Mouse (Mus musculus) embryonic facial prominence, embryonic 11.5 days (tissue): ENCODE data around the gene Pabpn1. TPM values are rescaled to one million over a fixed set of nuclear protein-coding genes. Genes with fewer than 3 reads are reported as not detected.

ENCODE experiments used
- ATAC-seq: fragments of 200-750 bp; cut with Nextera tagmentation; replicated peaks from 2 replicates; pipeline ENCODE4 v1.8.0; 2017; ENCODE audit warnings: low read depth; ENCODE audit not compliant: insufficient number of reproducible peaks, low FRiP score, low TSS enrichment
- DNase-seq: peaks from one replicate; pipeline ENCODE4 v3.0.0-alpha.2; 2015; ENCODE audit warnings: low spot score
- H3K27ac ChIP-seq: fragments of 300-500 bp; sonication (generic); replicated peaks from 2 replicates; pipeline ENCODE4 v1.5.1; 2014; ENCODE audit warnings: mild to moderate bottlenecking, low read depth, low read length, control low read depth
- H3K27me3 ChIP-seq: fragments of 300-500 bp; sonication (generic); 2 replicates; pipeline ENCODE4 v1.6.1; 2014; ENCODE audit warnings: mild to moderate bottlenecking, low read length, moderate library complexity, mixed read lengths; ENCODE audit not compliant: control insufficient read depth, insufficient read depth
- H3K36me3 ChIP-seq: fragments of 300-500 bp; sonication (generic); replicated peaks from 2 replicates; pipeline ENCODE4 v1.6.1; 2014; ENCODE audit warnings: low read depth, mild to moderate bottlenecking, low read length, moderate library complexity, mixed read lengths; ENCODE audit not compliant: control insufficient read depth, insufficient read depth
- H3K4me1 ChIP-seq: fragments of 300-500 bp; sonication (generic); 2 replicates; pipeline ENCODE4 v1.6.1; 2014; ENCODE audit warnings: low read length, mixed read lengths; ENCODE audit not compliant: control insufficient read depth, insufficient read depth
- H3K4me2 ChIP-seq: fragments of 300-500 bp; sonication (generic); 2 replicates; pipeline ENCODE4 v1.6.1; 2014; ENCODE audit warnings: low read depth, mild to moderate bottlenecking, control low read depth, low read length, moderate library complexity
- H3K4me3 ChIP-seq: fragments of 300-500 bp; sonication (generic); 2 replicates; pipeline ENCODE4 v1.5.1; 2014; ENCODE audit warnings: low read depth, low read length, control low read depth
- H3K9ac ChIP-seq: fragments of 300-500 bp; sonication (generic); replicated peaks from 2 replicates; pipeline ENCODE4 v1.6.1; 2014; ENCODE audit warnings: mild to moderate bottlenecking, control low read depth, low read length
- H3K9me3 ChIP-seq: fragments of 300-500 bp; sonication (generic); replicated peaks from 2 replicates; pipeline ENCODE4 v1.6.1; 2016; ENCODE audit warnings: mild to moderate bottlenecking, low read length, inconsistent platforms, mixed read lengths; ENCODE audit not compliant: control insufficient read depth
- WGBS: fragments of 180-500 bp; shearing (Covaris S2); extraction: QIAGEN DNeasy Blood & Tissue Kit; methylation state at CpG from one replicate; pipeline ENCODE4 v1.1.7; 2014; 5-methylcytosine and 5-hydroxymethylcytosine counted together
- polyA plus RNA-seq: library from polyadenylated mRNA; unstranded; fragments of >200 nt; fragmentation: Nextera tagmentation; extraction: Ambion mirVana; gene quantifications from 2 replicates; pipeline ENCODE4 v1.2.1, GENCODE M21; 2014

Gene Pabpn1
- polyA plus RNA-seq, 1 experiment from 2014 or later, result 167 TPM

- no peaks in the 10 kb centered on the region for H3K27me3 ChIP-seq
- H3K9ac ChIP-seq, result no peak overlapping the region
- no peaks in the 10 kb centered on the region for H3K4me1 ChIP-seq
- no peak for DNase-seq
- H3K9me3 ChIP-seq, result no peaks in the 10 kb centered on the region
- H3K27ac ChIP-seq, result no peak overlapping the region
- H3K36me3 ChIP-seq, result no peaks in the 10 kb centered on the region
- no peak overlapping the region for H3K4me3 ChIP-seq
- ATAC-seq, result no peak
- 88% methylated on average over 5 of the region's 5 CpGs for WGBS
- no peak overlapping the region for H3K4me2 ChIP-seq
Observed at GRCm38 (mm10) chr14:54865626-54866025, 26.7 kb upstream of the Pabpn1 start.

DNA sequence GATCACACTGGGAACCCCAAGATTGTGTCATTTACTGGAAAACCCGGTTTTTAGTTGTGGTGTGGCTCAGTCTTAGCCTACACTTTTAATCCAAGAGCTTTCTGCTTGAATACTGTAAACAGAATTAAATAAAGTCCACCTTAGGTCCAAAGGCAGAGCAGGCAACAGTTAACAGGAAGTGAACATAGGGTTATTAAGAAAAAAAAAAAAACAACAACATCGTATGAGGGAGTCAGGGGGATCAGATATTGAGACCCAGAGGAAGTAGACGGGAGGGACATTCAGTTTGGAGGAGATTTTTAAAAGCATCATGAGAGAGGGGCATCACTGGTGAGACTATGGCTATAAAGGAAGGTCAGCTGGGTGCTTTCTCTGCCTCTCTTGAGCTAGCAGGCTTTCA lies 26.0 kb upstream of the Pabpn1 start:
- ATAC-seq (no peak), DNase-seq (no peak)
- no peak overlapping the region for H3K9ac ChIP-seq
- no peaks in the 10 kb centered on the region for H3K27me3 ChIP-seq
- no peak overlapping the region for H3K4me3 ChIP-seq
- H3K4me1 ChIP-seq, result no peaks in the 10 kb centered on the region
- H3K9me3 ChIP-seq, result no peaks in the 10 kb centered on the region
- WGBS, result 50% methylated on average over 3 of the region's 3 CpGs
- H3K36me3 ChIP-seq, result no peaks in the 10 kb centered on the region
- H3K4me2 ChIP-seq, result no peak overlapping the region
- no peak overlapping the region for H3K27ac ChIP-seq

DNA sequence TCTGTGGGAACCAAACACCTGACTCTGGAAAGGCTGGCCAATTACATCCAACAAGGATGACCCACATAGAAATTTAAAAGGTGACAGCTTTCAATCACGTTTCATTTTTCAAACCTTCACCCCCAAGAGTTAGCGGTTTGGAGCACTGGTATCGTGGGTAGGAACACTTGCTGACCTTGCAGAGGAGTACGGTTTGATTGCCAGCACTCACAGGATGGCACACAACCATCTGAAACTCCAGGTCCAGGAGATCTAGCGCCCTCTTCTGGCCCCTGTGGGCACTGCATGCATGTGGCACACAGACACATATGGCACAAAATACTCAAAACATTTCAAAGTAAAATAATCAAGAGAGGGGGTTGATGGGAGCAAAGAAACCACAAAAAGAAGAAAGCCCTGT lies 25.4 kb upstream of the Pabpn1 start:
- DNase-seq, result no peak
- no peaks in the 10 kb centered on the region for H3K36me3 ChIP-seq
- no peak overlapping the region for H3K4me3 ChIP-seq
- H3K27ac ChIP-seq, result no peak overlapping the region
- H3K9ac ChIP-seq, result no peak overlapping the region
- 54% methylated on average over 5 of the region's 5 CpGs for whole genome bisulfite sequencing
- no peak overlapping the region for H3K4me2 ChIP-seq
- no peak for ATAC-seq
- no peaks in the 10 kb centered on the region for H3K9me3 ChIP-seq
- no peaks in the 10 kb centered on the region for H3K4me1 ChIP-seq
- H3K27me3 ChIP-seq, result no peaks in the 10 kb centered on the region

GRCm38 (mm10) chr14:54868026-54868425 lies 24.3 kb upstream of the Pabpn1 start:
- no peaks in the 10 kb centered on the region for H3K9me3 ChIP-seq
- DNase-seq, result no peak
- 86% methylated on average over 4 of the region's 4 CpGs for WGBS
- H3K9ac ChIP-seq, result no peak overlapping the region
- H3K4me3 ChIP-seq, result no peak overlapping the region
- H3K4me1 ChIP-seq, result no peaks in the 10 kb centered on the region
- no peaks in the 10 kb centered on the region for H3K36me3 ChIP-seq
- H3K27me3 ChIP-seq, result no peaks in the 10 kb centered on the region
- H3K4me2 ChIP-seq, result no peak overlapping the region
- no peak overlapping the region for H3K27ac ChIP-seq
- ATAC-seq, result no peak

- no peak within 1 kb of the TSS for H3K4me3 ChIP-seq
- no peak for ATAC-seq
- 84% methylated on average over 5 of the region's 5 CpGs for WGBS
- H3K27ac ChIP-seq, result no peak within 1 kb of the TSS
- DNase-seq, result no peak
- no peaks in the 10 kb centered on the region for H3K4me1 ChIP-seq
- no peaks in the 10 kb centered on the region for H3K9me3 ChIP-seq
- no peaks in the 10 kb centered on the region for H3K27me3 ChIP-seq
- no peak within 1 kb of the TSS for H3K9ac ChIP-seq
- no peak within 1 kb of the TSS for H3K4me2 ChIP-seq
- H3K36me3 ChIP-seq, result no peaks in the 10 kb centered on the region
Observed at GRCm38 (mm10) chr14:54870861-54871260, 21.4 kb upstream of the Pabpn1 start, which contains the start of gene Homez. Gene Homez (minus strand): TSS chr14:54870961.

- no peak overlapping the region for H3K27ac ChIP-seq
- 79% methylated on average over 3 of the region's 3 CpGs for WGBS
- no peak for ATAC-seq
- H3K9ac ChIP-seq, result no peak overlapping the region
- H3K4me2 ChIP-seq, result no peak overlapping the region; the same call in 1 of the 2 replicates
- H3K27me3 ChIP-seq, result peaks cover 8% of the 10 kb centered on the region
- no peaks in the 10 kb centered on the region for H3K36me3 ChIP-seq
- no peak overlapping the region for H3K4me3 ChIP-seq
- DNase-seq, result no peak
- peaks cover 4% of the 10 kb centered on the region; the same call in 1 of the 2 replicates for H3K4me1 ChIP-seq
- H3K9me3 ChIP-seq, result no peaks in the 10 kb centered on the region
Observed at GRCm38 (mm10) chr14:54874165-54874564, 18.1 kb upstream of the Pabpn1 start.

- Histone ChIP-seq H3K9ac (peak overlapping the region; percentile 78), H3K9me3 (no peaks in the 10 kb centered on the region), H3K4me3 (peak overlapping the region; percentile 68), H3K27me3 (peaks cover 8% of the 10 kb centered on the region), H3K4me1 (peaks cover 4% of the 10 kb centered on the region; the same call in 1 of the 2 replicates), H3K36me3 (no peaks in the 10 kb centered on the region), H3K4me2 (peak overlapping the region; percentile 100), H3K27ac (0 out of 2 replicates have a peak overlapping the region, but pooled peaks have one; percentile 16)
- WGBS, result 2% methylated on average over 36 of the region's 36 CpGs
- DNase-seq, result peak; percentile 64
- peak; percentile 55 for ATAC-seq
Observed at GRCm38 (mm10) chr14:54875844-54876538, 16.3 kb upstream of the Pabpn1 start.

GRCm38 (mm10) chr14:54876539-54877047 lies 15.7 kb upstream of the Pabpn1 start:
- WGBS, result under 1% methylated on average over 65 of the region's 72 CpGs
- peak; percentile 76 for ATAC-seq
- Histone ChIP-seq H3K9ac (peak overlapping the region; percentile 78), H3K4me2 (peak overlapping the region; percentile 100), H3K27ac (0 out of 2 replicates have a peak overlapping the region, but pooled peaks have one; percentile 16), H3K4me3 (peak overlapping the region; percentile 68), H3K9me3 (no peaks in the 10 kb centered on the region), H3K4me1 (peaks cover 4% of the 10 kb centered on the region; the same call in 1 of the 2 replicates), H3K36me3 (no peaks in the 10 kb centered on the region), H3K27me3 (peaks cover 8% of the 10 kb centered on the region)
- peak; percentile 90 for DNase-seq
